Mouse (Mus musculus) hematopoietic stem cell, adult 5-6 weeks (primary cell): ENCODE results near the gene Stim2. TPM values are rescaled to one million over a fixed set of nuclear protein-coding genes. Genes with fewer than 3 reads are reported as not detected.

Experiments
- ATAC-seq, 2 experiments: fragments of 125-278 bp in 1 of 2; replicated peaks in 1 of 2; 2 replicates each; pipeline ENCODE4 v1.8.0; 2016 to 2017; ENCODE audit warnings: inconsistent platforms in 2 of 2, mild to moderate bottlenecking in 2 of 2, moderate number of reproducible peaks in 2 of 2, low read depth in 1 of 2, moderate TSS enrichment in 1 of 2; ENCODE audit not compliant: low FRiP score in 2 of 2, poor library complexity in 2 of 2, severe bottlenecking in 2 of 2, insufficient read depth in 1 of 2, low TSS enrichment in 1 of 2
- total RNA-seq: library from RNA; stranded (forward); fragments of 172-1452, 232-1000 nt; gene quantifications from 2 replicates; pipeline ENCODE4 v1.2.3, GENCODE M21; 2017

The Stim2 gene
- total RNA-seq, 1 experiment from 2014 or later = 24.5 TPM

DNA sequence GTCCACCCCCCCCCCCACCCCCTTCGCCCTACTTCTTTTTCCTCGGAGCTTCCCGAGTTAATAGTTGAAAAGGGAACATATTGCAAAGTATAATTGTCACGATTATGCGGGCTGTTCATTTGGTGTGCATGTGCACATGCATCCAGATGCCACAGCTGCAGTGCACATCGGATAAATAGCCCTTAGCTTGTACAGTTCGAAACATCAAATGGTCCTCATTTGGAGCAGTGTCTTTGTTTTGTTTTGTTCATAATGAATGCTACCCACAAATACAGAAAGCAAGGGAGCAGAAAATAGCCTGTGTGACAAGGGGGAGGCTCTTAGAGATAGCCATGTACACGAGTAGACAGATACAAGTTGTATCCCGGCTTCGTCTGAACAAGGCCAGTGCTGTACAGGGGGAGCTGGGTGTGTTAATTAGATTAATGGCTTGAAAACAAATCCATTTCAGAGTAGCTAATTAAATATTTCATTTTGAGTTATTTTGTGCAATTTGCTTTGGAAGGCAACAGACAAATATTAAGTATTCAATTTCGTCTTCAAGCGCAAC, 157.0 kb downstream of the Stim2 start:
- ATAC-seq = no peak

DNA sequence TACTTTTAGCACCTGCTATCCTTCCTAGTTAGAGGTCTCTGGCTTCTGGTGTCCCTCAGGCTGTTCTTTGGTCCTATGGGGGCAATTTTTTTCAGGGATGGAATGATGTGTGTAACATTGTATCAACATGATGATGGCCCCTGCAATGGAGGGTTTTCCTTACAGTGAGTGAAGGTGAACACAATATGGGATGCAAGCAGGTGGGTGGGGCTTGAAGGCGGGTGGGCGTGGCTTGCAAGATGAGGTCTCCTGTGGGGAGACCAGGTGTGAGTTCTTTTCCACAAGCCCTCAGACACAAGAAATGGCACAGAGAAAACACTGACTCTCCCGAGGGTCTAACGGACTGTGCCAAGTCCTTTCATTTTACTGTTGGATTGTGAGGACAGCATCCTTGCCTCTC, 157.6 kb downstream of the Stim2 start:
- ATAC-seq = no peak

DNA sequence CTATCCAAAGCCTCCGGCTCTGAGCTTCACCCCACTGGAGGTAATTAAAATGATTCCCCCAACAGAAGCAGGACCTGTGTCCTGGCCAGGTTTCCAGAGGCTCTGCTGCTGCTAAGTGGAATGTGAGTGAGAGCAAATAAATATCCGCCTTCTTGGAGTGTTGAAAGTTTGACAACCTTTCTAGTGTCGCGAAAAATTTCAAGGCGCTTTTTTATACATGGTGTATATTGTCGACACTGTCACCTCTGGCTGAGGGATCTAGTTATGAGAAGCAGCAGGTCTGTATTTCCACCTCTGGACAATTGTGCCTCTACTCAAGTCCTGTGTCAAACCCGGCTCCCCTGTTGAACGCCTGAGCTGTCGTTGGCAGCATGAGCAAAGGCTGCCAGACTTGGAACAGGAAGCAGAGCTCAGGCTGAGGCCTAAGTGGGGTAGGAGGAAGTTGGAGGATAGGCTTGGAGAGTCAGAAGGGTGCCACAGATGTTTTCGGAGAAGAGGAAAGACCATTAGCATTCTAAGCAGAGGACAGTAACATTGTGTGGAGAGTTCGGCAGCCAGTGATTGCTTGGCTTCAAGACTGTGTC, 158.7 kb downstream of the Stim2 start:
- peak; percentile 73 to 85 for ATAC-seq

DNA sequence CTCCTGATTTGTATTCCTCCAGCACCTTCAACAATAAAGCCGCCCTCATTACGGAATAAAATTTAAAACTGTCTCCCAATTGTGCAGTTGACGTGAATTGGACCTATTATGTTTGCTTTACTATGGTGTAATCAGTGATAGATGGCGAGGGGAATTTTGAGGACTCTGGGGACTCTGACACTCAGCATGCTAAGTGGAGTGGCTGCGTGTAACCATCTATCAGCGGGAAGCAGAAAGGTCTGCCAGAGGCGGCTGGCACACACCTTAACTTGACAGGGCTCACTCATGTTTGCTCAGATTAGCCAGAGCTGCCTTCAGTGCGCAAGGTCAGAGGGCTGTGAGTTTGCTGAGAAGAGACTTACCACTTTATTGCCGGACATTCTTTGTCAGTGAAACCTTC, 159.9 kb downstream of the Stim2 start:
- no peak for ATAC-seq

DNA sequence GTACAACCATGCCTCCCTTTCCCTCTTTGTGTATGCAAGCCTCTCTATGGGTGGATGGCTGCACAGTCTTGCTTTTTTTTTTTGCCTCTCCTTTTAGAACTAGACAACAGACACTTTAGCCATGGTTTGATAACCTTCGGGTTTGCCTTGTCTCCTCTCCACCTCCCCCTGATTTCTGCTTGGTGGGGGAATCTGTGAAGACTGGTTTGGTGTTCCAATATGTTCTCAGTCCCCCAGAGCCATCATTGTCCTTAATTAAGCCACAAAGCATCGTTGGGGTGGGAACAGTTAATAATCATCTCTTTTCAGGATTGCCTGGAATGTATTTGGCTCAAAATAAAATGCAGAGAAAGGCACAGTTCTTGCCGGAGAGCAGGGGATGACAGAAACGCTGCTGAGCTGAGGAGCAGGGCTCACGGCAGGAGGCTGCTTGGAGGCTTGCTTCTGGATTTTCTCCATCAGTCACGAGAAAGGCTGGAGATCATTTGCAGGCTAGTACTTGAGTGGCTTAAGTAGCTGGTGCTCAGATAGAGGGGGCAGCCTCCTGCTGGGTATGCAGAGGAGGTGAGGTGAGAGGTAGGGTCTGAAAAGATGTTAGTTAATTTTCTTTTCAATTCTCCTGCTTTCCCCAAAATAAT, 161.0 kb downstream of the Stim2 start:
- ATAC-seq = no peak

DNA sequence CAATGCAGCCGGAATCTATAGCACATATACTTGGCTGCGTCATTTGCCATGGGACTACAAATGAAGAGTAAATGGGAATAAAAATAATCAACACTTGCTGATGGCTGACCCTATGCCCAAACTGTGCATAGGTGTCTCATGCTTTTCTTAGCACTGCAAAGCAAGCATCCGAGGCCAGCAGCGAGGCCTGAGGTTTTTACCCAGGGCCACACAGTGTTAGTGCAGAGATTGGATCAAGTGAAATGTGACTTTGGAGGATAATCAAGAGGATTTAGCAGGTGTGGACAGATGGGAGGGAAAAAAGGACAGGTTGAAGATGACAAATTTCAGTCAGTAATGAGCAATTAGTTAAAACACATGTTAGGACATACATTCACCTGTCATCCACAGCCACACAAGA, 162.3 kb downstream of the Stim2 start:
- no peak for ATAC-seq

DNA sequence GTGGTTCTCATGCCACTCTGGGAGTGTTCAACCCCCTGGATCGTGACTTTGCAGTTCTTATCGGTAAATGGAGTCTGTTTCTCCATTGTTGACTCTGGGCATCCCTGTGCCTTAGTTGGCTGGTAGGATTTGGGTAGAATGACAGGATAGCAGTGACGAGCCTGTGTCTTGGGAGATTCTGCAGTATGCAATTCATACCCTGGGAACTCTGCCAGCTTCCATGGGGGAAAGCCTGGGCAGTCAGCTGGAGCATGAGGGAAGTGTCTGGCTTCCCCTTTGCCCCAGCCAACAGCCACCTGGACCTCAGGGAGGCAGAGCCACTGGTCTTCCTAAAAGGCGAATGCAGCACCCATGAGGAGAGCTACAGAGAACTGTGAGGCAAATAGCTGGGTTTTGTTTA, 165.6 kb downstream of the Stim2 start:
- no peak for ATAC-seq

Other genes with a start within 250 kb of the Stim2 start
- gene Tbc1d19, start 188.9 kb upstream of the Stim2 start, total RNA-seq = 16.3 and 42.4 TPM in 2 replicates